Mouse (Mus musculus) hindbrain, embryonic 14.5 days (tissue): Measurements from ENCODE around the gene Haghl. TPM values are rescaled to one million over a fixed set of nuclear protein-coding genes. Genes with fewer than 3 reads are reported as not detected.

Experiments
- ATAC-seq: fragments of 200-750 bp; cut with Nextera tagmentation; 2 replicates; pipeline ENCODE4 v1.8.0; 2017; ENCODE audit warnings: moderate number of reproducible peaks, mild to moderate bottlenecking, moderate TSS enrichment, moderate library complexity; ENCODE audit not compliant: low FRiP score
- DNase-seq: peaks from one replicate; pipeline ENCODE4 v3.0.0-alpha.2; 2015; ENCODE audit warnings: low spot score
- H3K27ac ChIP-seq: fragments of 300-500 bp; sonication (generic); 2 replicates; pipeline ENCODE4 v1.5.1; 2014; ENCODE audit warnings: mild to moderate bottlenecking, moderate library complexity
- H3K27me3 ChIP-seq: fragments of 300-500 bp; sonication (generic); 2 replicates; pipeline ENCODE4 v1.6.1; 2014; ENCODE audit warnings: mild to moderate bottlenecking, low read length, mixed read lengths; ENCODE audit not compliant: control insufficient read depth, insufficient read depth
- H3K36me3 ChIP-seq: fragments of 300-500 bp; sonication (generic); replicated peaks from 2 replicates; pipeline ENCODE4 v1.6.1; 2014; ENCODE audit not compliant: control insufficient read depth, insufficient read depth
- H3K4me1 ChIP-seq: fragments of 300-500 bp; sonication (generic); replicated peaks from 2 replicates; pipeline ENCODE4 v1.6.1; 2014; ENCODE audit warnings: antibody characterized with exemption, low read length, mixed read lengths; ENCODE audit not compliant: control insufficient read depth, insufficient read depth
- H3K4me2 ChIP-seq: fragments of 300-500 bp; sonication (generic); replicated peaks from 2 replicates; pipeline ENCODE4 v1.6.1; 2014; ENCODE audit warnings: mild to moderate bottlenecking, moderate library complexity
- H3K4me3 ChIP-seq: fragments of 300-500 bp; sonication (generic); replicated peaks from 2 replicates; pipeline ENCODE4 v1.5.1; 2014; ENCODE audit warnings: mild to moderate bottlenecking, low read length
- H3K9ac ChIP-seq: fragments of 300-500 bp; sonication (generic); 2 replicates; pipeline ENCODE4 v1.6.1; 2014
- H3K9me3 ChIP-seq: fragments of 300-500 bp; sonication (generic); 2 replicates; pipeline ENCODE4 v1.6.1; 2016; ENCODE audit warnings: low read length; ENCODE audit not compliant: control insufficient read depth
- WGBS: fragments of 180-500 bp; shearing (Covaris S2); extraction: QIAGEN DNeasy Blood & Tissue Kit; methylation state at CpG from one replicate; pipeline ENCODE4 v1.1.7; 2014; 5-methylcytosine and 5-hydroxymethylcytosine counted together
- polyA plus RNA-seq: library from polyadenylated mRNA; unstranded; fragments of >200 nt; fragmentation: Nextera tagmentation; extraction: Ambion mirVana; gene quantifications from 2 replicates; pipeline ENCODE4 v1.2.1, GENCODE M21; 2014

The Haghl gene
- polyA plus RNA-seq: 116 and 138 TPM in 2 replicates

- Histone ChIP-seq H3K27ac (peak within 1 kb of the TSS; percentile 77), H3K4me3 (peak within 1 kb of the TSS; percentile 52), H3K4me2 (peak within 1 kb of the TSS; percentile 85), H3K9me3 (no peaks in the 10 kb centered on the region), H3K9ac (peak within 1 kb of the TSS; percentile 74), H3K27me3 (no peaks in the 10 kb centered on the region), H3K4me1 (peaks cover 16% of the 10 kb centered on the region), H3K36me3 (peaks cover 60% of the 10 kb centered on the region)
- DNase-seq (peak; percentile 98), ATAC-seq (peak; percentile 81)
- under 1% methylated on average over 23 of the region's 23 CpGs for WGBS
Observed at GRCm38 (mm10) chr17:25785281-25785745, at the start of gene Haghl. TSS of gene Haghl (minus strand) at chr17:25785673.

GRCm38 (mm10) chr17:25834595-25835222 is 49.2 kb upstream of the Haghl start:
- H3K27me3 ChIP-seq: no peaks in the 10 kb centered on the region
- peak overlapping the region; percentile 96 for H3K4me2 ChIP-seq
- H3K27ac ChIP-seq: no peak overlapping the region
- H3K9me3 ChIP-seq: no peaks in the 10 kb centered on the region
- H3K4me3 ChIP-seq: peak overlapping the region; percentile 89
- peak overlapping the region; percentile 86 for H3K9ac ChIP-seq
- no peak for DNase-seq
- H3K4me1 ChIP-seq: peaks cover 74% of the 10 kb centered on the region
- 90% methylated on average over 12 of the region's 12 CpGs for WGBS
- peaks cover 41% of the 10 kb centered on the region for H3K36me3 ChIP-seq
- ATAC-seq: no peak

DNA sequence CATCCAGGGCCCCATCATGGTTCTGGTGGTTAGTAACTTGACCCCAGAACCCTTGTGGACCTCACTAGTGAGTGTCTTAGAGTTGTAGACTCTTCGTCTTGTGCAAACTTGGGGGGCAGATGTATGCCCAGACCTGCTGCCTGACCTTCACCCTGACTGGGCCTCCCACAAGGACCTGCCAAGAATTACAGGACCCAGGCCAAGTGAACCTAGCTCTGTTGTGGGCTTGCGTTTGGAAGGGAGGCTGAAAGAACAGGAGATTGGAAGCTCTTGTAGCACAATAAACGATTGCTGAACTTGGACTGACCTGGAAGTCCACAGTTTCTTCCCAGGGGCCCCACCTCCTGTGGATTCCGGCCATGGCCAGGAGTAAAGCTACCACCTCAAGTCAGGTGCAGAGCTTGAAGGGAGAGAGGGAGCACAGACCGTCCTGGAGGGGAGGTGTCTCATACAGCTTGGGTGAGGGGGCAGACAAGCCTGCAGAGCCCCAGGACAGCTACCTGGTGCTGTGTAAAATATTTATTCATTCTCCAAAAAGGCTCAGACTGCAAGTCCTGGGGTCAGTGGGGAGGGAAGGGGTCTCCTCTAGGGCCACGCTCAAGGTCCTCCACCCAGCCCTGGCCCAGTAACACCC is 48.6 kb upstream of the Haghl start:
- Histone ChIP-seq H3K27me3 (no peaks in the 10 kb centered on the region), H3K9ac (peak overlapping the region; percentile 86), H3K27ac (peak overlapping the region; percentile 98), H3K4me2 (peak overlapping the region; percentile 96), H3K36me3 (peaks cover 35% of the 10 kb centered on the region), H3K4me3 (peak overlapping the region; percentile 89), H3K9me3 (no peaks in the 10 kb centered on the region), H3K4me1 (peaks cover 77% of the 10 kb centered on the region)
- 48% methylated on average over 6 of the region's 6 CpGs for WGBS
- DNase-seq: no peak
- no peak for ATAC-seq

DNA sequence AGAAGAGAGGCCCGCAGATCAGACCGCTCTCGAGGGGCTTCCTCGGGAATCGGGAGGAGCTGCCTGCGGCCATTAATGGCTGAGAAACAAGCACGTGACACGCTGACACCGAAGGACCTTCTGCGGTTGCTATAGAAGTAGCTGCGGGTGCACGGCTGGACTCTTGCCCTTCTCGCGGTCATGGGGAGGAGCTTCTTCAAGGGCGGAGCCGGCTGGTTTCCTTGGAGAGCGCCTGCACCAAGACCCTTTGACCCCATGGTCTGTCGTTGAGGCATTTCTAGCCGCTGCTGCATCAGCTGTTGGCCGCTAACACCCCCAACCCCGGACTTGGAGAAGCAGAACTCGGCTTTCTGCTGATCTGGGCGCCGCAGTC is 47.8 kb upstream of the Haghl start, which contains the start of gene Stub1:
Gene Stub1 (minus strand): TSS at position 114 of the 373 bp plus-strand sequence.
- ATAC-seq (peak; percentile 54), DNase-seq (peak; percentile 84)
- H3K9ac ChIP-seq: peak within 1 kb of the TSS; percentile 86
- H3K4me1 ChIP-seq: peaks cover 80% of the 10 kb centered on the region
- no peaks in the 10 kb centered on the region for H3K27me3 ChIP-seq
- H3K4me2 ChIP-seq: peak within 1 kb of the TSS; percentile 96
- H3K9me3 ChIP-seq: no peaks in the 10 kb centered on the region
- peak within 1 kb of the TSS; percentile 89 for H3K4me3 ChIP-seq
- H3K27ac ChIP-seq: peak within 1 kb of the TSS; percentile 98
- peaks cover 28% of the 10 kb centered on the region for H3K36me3 ChIP-seq
- under 1% methylated on average over 24 of the region's 24 CpGs for WGBS

- peak overlapping the region; percentile 86 for H3K9ac ChIP-seq
- H3K9me3 ChIP-seq: no peaks in the 10 kb centered on the region
- ATAC-seq (peak; percentile 91), DNase-seq (peak; percentile 97)
- H3K27me3 ChIP-seq: no peaks in the 10 kb centered on the region
- peak overlapping the region; percentile 89 for H3K4me3 ChIP-seq
- H3K27ac ChIP-seq: peak overlapping the region; percentile 98
- peaks cover 79% of the 10 kb centered on the region for H3K4me1 ChIP-seq
- WGBS: under 1% methylated on average over 74 of the region's 77 CpGs
- H3K36me3 ChIP-seq: peaks cover 29% of the 10 kb centered on the region
- peak overlapping the region; percentile 96 for H3K4me2 ChIP-seq
Observed at GRCm38 (mm10) chr17:25832436-25833290, 47.2 kb upstream of the Haghl start.

- Histone ChIP-seq H3K27me3 (no peaks in the 10 kb centered on the region), H3K36me3 (peaks cover 36% of the 10 kb centered on the region), H3K4me3 (peak overlapping the region; percentile 89), H3K4me1 (peaks cover 74% of the 10 kb centered on the region), H3K9me3 (no peaks in the 10 kb centered on the region), H3K4me2 (peak overlapping the region; percentile 96), H3K27ac (peak overlapping the region; percentile 98), H3K9ac (peak overlapping the region; percentile 86)
- WGBS: 63% methylated on average over 21 of the region's 21 CpGs
- DNase-seq: no peak
- ATAC-seq: no peak
Observed at GRCm38 (mm10) chr17:25831451-25832281, 46.2 kb upstream of the Haghl start.

GRCm38 (mm10) chr17:25830806-25831431 is 45.4 kb upstream of the Haghl start:
- H3K9ac ChIP-seq: 0 out of 2 replicates have a peak overlapping the region, but pooled peaks have one; percentile 86
- WGBS: 88% methylated on average over 14 of the region's 14 CpGs
- no peak overlapping the region for H3K27ac ChIP-seq
- H3K4me3 ChIP-seq: peak overlapping the region; percentile 89
- H3K36me3 ChIP-seq: peaks cover 43% of the 10 kb centered on the region
- H3K9me3 ChIP-seq: no peaks in the 10 kb centered on the region
- H3K4me2 ChIP-seq: peak overlapping the region; percentile 96
- H3K4me1 ChIP-seq: peaks cover 67% of the 10 kb centered on the region
- no peak for ATAC-seq
- no peaks in the 10 kb centered on the region for H3K27me3 ChIP-seq
- DNase-seq: no peak

- ATAC-seq: no peak
- H3K27ac ChIP-seq: no peak overlapping the region
- peaks cover 45% of the 10 kb centered on the region for H3K36me3 ChIP-seq
- WGBS: 81% methylated on average over 4 of the region's 4 CpGs
- peaks cover 65% of the 10 kb centered on the region for H3K4me1 ChIP-seq
- peak overlapping the region; percentile 95 for H3K4me2 ChIP-seq
- no peaks in the 10 kb centered on the region for H3K9me3 ChIP-seq
- H3K27me3 ChIP-seq: no peaks in the 10 kb centered on the region
- peak overlapping the region; percentile 62; the same call in 1 of the 2 replicates for H3K4me3 ChIP-seq
- no peak for DNase-seq
- no peak overlapping the region for H3K9ac ChIP-seq
Observed at GRCm38 (mm10) chr17:25830200-25830753, 44.8 kb upstream of the Haghl start.
